Mouse (Mus musculus) erythroblast, embryonic 14.5 days (primary cell): Measurements from ENCODE around the gene Akr1c14. TPM values are rescaled to one million over a fixed set of nuclear protein-coding genes. Genes with fewer than 3 reads are reported as not detected.

ENCODE experiments used
- H3K27me3 ChIP-seq: 2 replicates; pipeline ENCODE4 v1.6.1; 2012; ENCODE audit warnings: inconsistent platforms; ENCODE audit not compliant: control insufficient read depth
- H3K36me3 ChIP-seq: 2 replicates; pipeline ENCODE4 v1.6.1; 2012; ENCODE audit warnings: mild to moderate bottlenecking, inconsistent platforms; ENCODE audit not compliant: control insufficient read depth
- H3K4me1 ChIP-seq: 2 replicates; pipeline ENCODE4 v1.6.1; 2012; ENCODE audit warnings: inconsistent platforms; ENCODE audit not compliant: control insufficient read depth
- H3K4me3 ChIP-seq: replicated peaks from 2 replicates; pipeline ENCODE3; 2012; ENCODE audit warnings: moderate library complexity, mild to moderate bottlenecking, inconsistent platforms
- H3K9me3 ChIP-seq: 2 replicates; pipeline ENCODE4 v1.6.1; 2012; ENCODE audit warnings: low read length, inconsistent platforms, mixed read lengths; ENCODE audit not compliant: control insufficient read depth
- GATA1 ChIP-seq: IDR thresholded peaks from 2 replicates; pipeline ENCODE4 v1.6.1; 2012; ENCODE audit warnings: low read length, inconsistent platforms, mixed read lengths
- TAL1 ChIP-seq: IDR thresholded peaks from 3 replicates; pipeline ENCODE4 v1.6.1; 2012; ENCODE audit warnings: low read length, inconsistent platforms, mixed read lengths
- polyA plus RNA-seq: library from polyadenylated mRNA; stranded (reverse); fragments of >175 nt; gene quantifications from 2 replicates; pipeline ENCODE4 v1.2.3, GENCODE M21; 2012

Gene Akr1c14
- not detected in 2 replicates for polyA plus RNA-seq

DNA sequence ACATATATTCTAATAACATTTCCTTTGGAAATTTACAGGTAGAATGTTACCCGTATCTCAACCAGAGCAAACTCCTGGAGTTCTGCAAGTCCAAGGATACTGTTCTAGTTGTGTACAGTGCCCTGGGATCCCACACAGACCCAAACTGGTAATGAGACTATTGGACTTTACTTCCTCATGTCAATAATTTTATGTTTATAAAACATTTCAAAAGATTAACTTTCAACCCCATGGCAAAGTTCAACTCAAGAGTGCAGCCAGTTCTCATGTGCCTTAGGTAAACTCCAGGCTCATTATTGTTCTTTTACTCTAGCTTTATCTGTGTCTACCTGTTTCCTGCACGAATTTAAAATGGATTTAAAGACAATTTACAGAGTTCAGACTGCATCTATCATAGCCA, at the start of gene Akr1c14:
Akr1c14 (plus strand) TSS at position 293 of the 400 bp plus-strand sequence.
- Histone ChIP-seq H3K4me1 (no peaks in the 10 kb centered on the region), H3K4me3 (no peak within 1 kb of the TSS), H3K36me3 (no peaks in the 10 kb centered on the region), H3K27me3 (no peaks in the 10 kb centered on the region), H3K9me3 (no peaks in the 10 kb centered on the region)
- TF ChIP-seq GATA1 (no peak), TAL1 (no peak)

DNA sequence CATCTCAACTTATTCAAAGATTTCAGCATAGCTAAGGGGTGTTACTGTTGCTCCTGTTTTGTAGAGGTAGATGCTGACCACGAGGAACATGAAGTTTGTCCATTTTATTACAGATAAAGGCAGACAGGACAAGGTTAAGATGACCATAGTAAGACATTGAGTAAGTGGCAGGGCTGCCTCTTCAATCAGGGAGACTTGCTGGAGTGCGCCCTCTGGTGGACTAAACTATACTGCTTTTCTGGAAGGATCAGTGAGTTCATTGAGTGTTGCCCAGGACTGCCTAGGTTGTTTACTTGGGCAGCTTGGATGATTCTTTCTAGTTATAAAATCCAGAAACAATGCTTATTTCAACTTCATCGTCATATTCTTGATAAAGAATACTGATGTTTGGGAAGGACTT, 47.1 kb upstream of the Akr1c14 start:
- no peak for TF ChIP-seq TAL1
- TF ChIP-seq GATA1: no peak
- Histone ChIP-seq H3K36me3 (no peaks in the 10 kb centered on the region), H3K4me1 (no peaks in the 10 kb centered on the region), H3K27me3 (no peaks in the 10 kb centered on the region), H3K4me3 (no peak overlapping the region), H3K9me3 (no peaks in the 10 kb centered on the region)

DNA sequence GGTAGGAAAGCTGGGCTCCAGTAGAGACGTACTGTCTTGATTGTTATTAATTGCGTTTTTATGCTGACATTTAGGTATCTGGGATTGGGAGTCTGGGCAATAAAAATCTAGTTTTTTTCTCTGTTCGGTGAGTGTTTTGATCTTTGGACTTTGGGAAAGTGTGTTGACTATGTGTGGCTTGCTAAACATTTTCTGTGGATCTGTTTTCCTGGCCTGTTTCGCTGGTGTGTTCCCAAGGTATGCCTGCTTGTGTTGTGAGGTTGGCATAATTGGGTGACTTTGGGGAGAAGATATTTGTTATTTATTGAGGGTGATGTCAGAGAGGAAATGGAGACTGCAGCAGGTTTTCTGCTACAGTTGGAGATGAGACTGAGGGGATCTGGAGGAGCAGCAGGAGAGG, 38.0 kb upstream of the Akr1c14 start:
- Histone ChIP-seq H3K4me3 (no peak overlapping the region), H3K36me3 (no peaks in the 10 kb centered on the region), H3K27me3 (no peaks in the 10 kb centered on the region), H3K4me1 (no peaks in the 10 kb centered on the region), H3K9me3 (no peaks in the 10 kb centered on the region)
- no peak for TF ChIP-seq TAL1
- TF ChIP-seq GATA1: no peak

DNA sequence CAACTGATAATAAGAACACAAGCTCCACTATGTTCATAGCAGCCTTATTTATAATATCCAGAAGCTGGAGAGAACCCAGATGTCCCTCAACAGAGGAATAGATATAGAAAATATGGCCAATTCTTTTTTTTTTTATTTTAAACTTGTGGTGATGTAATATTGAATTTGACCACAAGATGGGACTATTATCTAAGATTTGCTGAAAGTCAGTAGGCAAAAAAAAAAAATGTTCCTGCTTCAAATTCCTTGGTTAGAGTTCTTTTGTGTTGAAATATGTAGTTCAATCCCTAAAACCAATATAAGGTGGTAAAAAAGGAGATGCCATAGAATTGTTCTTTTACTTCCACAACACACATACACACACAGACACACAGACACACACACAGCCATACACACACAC, 35.0 kb upstream of the Akr1c14 start:
- Histone ChIP-seq H3K9me3 (no peaks in the 10 kb centered on the region), H3K27me3 (no peaks in the 10 kb centered on the region), H3K4me1 (no peaks in the 10 kb centered on the region), H3K36me3 (no peaks in the 10 kb centered on the region), H3K4me3 (no peak overlapping the region)
- TF ChIP-seq TAL1 (no peak), GATA1 (no peak)

GRCm38 (mm10) chr13:4029897-4030296, 18.9 kb upstream of the Akr1c14 start:
- Histone ChIP-seq H3K4me1 (no peaks in the 10 kb centered on the region), H3K4me3 (no peak overlapping the region), H3K36me3 (no peaks in the 10 kb centered on the region), H3K9me3 (no peaks in the 10 kb centered on the region), H3K27me3 (no peaks in the 10 kb centered on the region)
- no peak for TF ChIP-seq GATA1
- no peak for TF ChIP-seq TAL1

- no peaks in the 10 kb centered on the region for H3K4me1 ChIP-seq
- H3K27me3 ChIP-seq: no peaks in the 10 kb centered on the region
- no peaks in the 10 kb centered on the region for H3K9me3 ChIP-seq
- H3K36me3 ChIP-seq: no peaks in the 10 kb centered on the region
- H3K4me3 ChIP-seq: no peak overlapping the region
- TF ChIP-seq GATA1 (no peak), TAL1 (no peak)
Observed at GRCm38 (mm10) chr13:4032512-4032911, 16.3 kb upstream of the Akr1c14 start.

GRCm38 (mm10) chr13:4035052-4035451, 13.8 kb upstream of the Akr1c14 start:
- no peak overlapping the region for H3K4me3 ChIP-seq

GRCm38 (mm10) chr13:4046113-4046512, 2.7 kb upstream of the Akr1c14 start:
- Histone ChIP-seq H3K9me3 (no peaks in the 10 kb centered on the region), H3K4me3 (no peak overlapping the region), H3K36me3 (no peaks in the 10 kb centered on the region), H3K4me1 (no peaks in the 10 kb centered on the region), H3K27me3 (no peaks in the 10 kb centered on the region)
- TF ChIP-seq TAL1 (no peak), GATA1 (no peak)

More at GRCm38 (mm10) chr13:4035052-4035451, 13.8 kb upstream of the Akr1c14 start:
- Histone ChIP-seq H3K9me3 (no peaks in the 10 kb centered on the region), H3K36me3 (no peaks in the 10 kb centered on the region), H3K27me3 (no peaks in the 10 kb centered on the region), H3K4me1 (no peaks in the 10 kb centered on the region)
- TF ChIP-seq TAL1 (no peak), GATA1 (no peak)

- Histone ChIP-seq H3K36me3 (no peaks in the 10 kb centered on the region), H3K4me1 (no peaks in the 10 kb centered on the region), H3K9me3 (no peaks in the 10 kb centered on the region), H3K27me3 (no peaks in the 10 kb centered on the region), H3K4me3 (no peak overlapping the region)
- TF ChIP-seq TAL1 (no peak), GATA1 (no peak)
Observed at GRCm38 (mm10) chr13:4046841-4047240, 2.0 kb upstream of the Akr1c14 start.

DNA sequence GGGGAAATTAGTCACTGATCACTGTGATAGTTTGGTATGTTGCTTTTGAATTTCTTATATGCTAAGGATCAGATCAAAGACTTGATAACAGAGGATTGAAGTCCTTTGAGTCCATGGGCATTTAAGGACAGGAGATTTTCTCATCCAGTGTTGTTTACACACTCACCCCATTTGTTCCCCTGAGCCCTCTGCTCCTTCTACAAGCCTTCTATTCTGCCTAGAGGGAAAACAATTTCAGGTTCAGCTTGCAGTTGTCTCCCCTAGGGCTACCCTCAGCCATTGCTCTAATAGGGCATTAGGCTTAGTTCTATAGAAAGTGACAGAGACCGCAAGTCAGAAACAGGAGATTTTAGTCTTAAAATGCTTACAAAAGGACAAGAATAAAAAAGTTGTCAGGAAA, 585 bp upstream of the Akr1c14 start:
- no peak overlapping the region for H3K4me3 ChIP-seq
- no peaks in the 10 kb centered on the region for H3K36me3 ChIP-seq
- no peaks in the 10 kb centered on the region for H3K4me1 ChIP-seq
- no peaks in the 10 kb centered on the region for H3K9me3 ChIP-seq
- no peaks in the 10 kb centered on the region for H3K27me3 ChIP-seq
- TF ChIP-seq TAL1 (no peak), GATA1 (no peak)
